Mouse (Mus musculus) cerebellum, adult 2 months (tissue): ENCODE measurements around the gene Parp9. TPM values are rescaled to one million over a fixed set of nuclear protein-coding genes. Genes with fewer than 3 reads are reported as not detected.
"Not testable (repeated sequence)": the region's sequence is repeated elsewhere in the genome, so short reads cannot be mapped to it uniquely, and the experiment has no call there.

Source experiments
- DNase-seq, 2 experiments: peaks; one replicate each; pipeline ENCODE4 v3.0.0; 2021
- H3K27ac ChIP-seq: fragments of 200-500 bp; 2 replicates; pipeline ENCODE4 v1.5.1; 2012; ENCODE audit warnings: low read length, control low read depth, inconsistent platforms; ENCODE audit not compliant: insufficient read depth
- H3K27me3 ChIP-seq: fragments of 200-500 bp; 2 replicates; pipeline ENCODE4 v1.6.1; 2012; ENCODE audit warnings: inconsistent platforms, mild to moderate bottlenecking, low read length, moderate library complexity; ENCODE audit not compliant: control insufficient read depth, insufficient read depth
- H3K4me1 ChIP-seq: fragments of 200-500 bp; 2 replicates; pipeline ENCODE4 v1.6.1; 2011; ENCODE audit warnings: low read length; ENCODE audit not compliant: control insufficient read depth, insufficient read depth
- H3K4me3 ChIP-seq: fragments of 200-500 bp; replicated peaks from 2 replicates; pipeline ENCODE3; 2011; ENCODE audit warnings: mild to moderate bottlenecking, low read depth, low read length, control low read depth; ENCODE audit not compliant: insufficient read depth
- CTCF ChIP-seq: fragments of 200-500 bp; IDR thresholded peaks from 2 replicates; pipeline ENCODE4 v1.5.1; 2011; ENCODE audit warnings: low read depth, mild to moderate bottlenecking, control low read depth, low read length, moderate library complexity, borderline replicate concordance; ENCODE audit not compliant: insufficient read depth
- POLR2A ChIP-seq: fragments of 200-500 bp; IDR thresholded peaks from 2 replicates; pipeline ENCODE4 v1.6.1; 2011; ENCODE audit warnings: low read length, control low read depth, borderline replicate concordance; ENCODE audit not compliant: insufficient read depth
- WGBS: fragments of 180-500 bp; shearing (Covaris S2); methylation state at CpG from one replicate; pipeline ENCODE4 v1.1.7; 2018; 5-methylcytosine and 5-hydroxymethylcytosine counted together
- polyA plus RNA-seq: library from polyadenylated mRNA; depleted of rRNA; stranded (reverse); fragments of >200 nt; gene quantifications from 2 replicates; pipeline ENCODE4 v1.2.3, GENCODE M21; 2012

Parp9 gene
- polyA plus RNA-seq, 1 experiment: 2.6 TPM

GRCm38 (mm10) chr16:35939261-35939660 is 991 bp downstream of the Parp9 start:
- H3K4me3 ChIP-seq: peak overlapping the region; percentile 63
- no peaks in the 10 kb centered on the region for H3K27me3 ChIP-seq
- WGBS: 11% methylated on average over 6 of the region's 6 CpGs
- no peak overlapping the region for H3K27ac ChIP-seq
- no peaks in the 10 kb centered on the region for H3K4me1 ChIP-seq
- DNase-seq: no peak
- TF ChIP-seq CTCF (no peak), POLR2A (no peak)

- 20% methylated on average over 9 of the region's 9 CpGs for WGBS
- no peak for TF ChIP-seq POLR2A
- peak; percentile 55; the same call in 1 of the 2 replicates for TF ChIP-seq CTCF
- no peak overlapping the region for H3K4me3 ChIP-seq
Observed at GRCm38 (mm10) chr16:35939690-35940089, 1.4 kb downstream of the Parp9 start.

GRCm38 (mm10) chr16:35941382-35941781 is 3.1 kb downstream of the Parp9 start:
- Histone ChIP-seq H3K4me3 (no peak overlapping the region), H3K27me3 (no peaks in the 10 kb centered on the region), H3K4me1 (no peaks in the 10 kb centered on the region), H3K27ac (no peak overlapping the region)
- 87% methylated on average over 7 of the region's 7 CpGs for WGBS
- DNase-seq: no peak
- no peak for TF ChIP-seq CTCF
- no peak for TF ChIP-seq POLR2A

More at GRCm38 (mm10) chr16:35939690-35940089, 1.4 kb downstream of the Parp9 start:
- DNase-seq: peak; percentile 57 to 68
- Histone ChIP-seq H3K4me1 (no peaks in the 10 kb centered on the region), H3K27me3 (no peaks in the 10 kb centered on the region), H3K27ac (no peak overlapping the region)

- WGBS: 70% methylated on average over 5 of the region's 5 CpGs
- no peak for TF ChIP-seq POLR2A
- no peak for TF ChIP-seq CTCF
Observed at GRCm38 (mm10) chr16:35949264-35949663, 11.0 kb downstream of the Parp9 start.

GRCm38 (mm10) chr16:35951216-35951615 is 12.9 kb downstream of the Parp9 start:
- WGBS: 97% methylated on average over 3 of the region's 3 CpGs
- TF ChIP-seq POLR2A (no peak), CTCF (no peak)
- no peaks in the 10 kb centered on the region; the same call in 1 of the 2 replicates for H3K27me3 ChIP-seq
- no peaks in the 10 kb centered on the region for H3K4me1 ChIP-seq
- H3K4me3 ChIP-seq: no peak overlapping the region
- H3K27ac ChIP-seq: no peak overlapping the region
- DNase-seq: no peak

More at GRCm38 (mm10) chr16:35949264-35949663, 11.0 kb downstream of the Parp9 start:
- H3K4me3 ChIP-seq: no peak overlapping the region
- no peak overlapping the region for H3K27ac ChIP-seq
- no peak for DNase-seq
- H3K27me3 ChIP-seq: no peaks in the 10 kb centered on the region; the same call in 1 of the 2 replicates
- H3K4me1 ChIP-seq: no peaks in the 10 kb centered on the region

- no peak for DNase-seq
- TF ChIP-seq POLR2A (no peak), CTCF (no peak)
- WGBS: 89% methylated on average over 5 of the region's 5 CpGs
- Histone ChIP-seq H3K4me1 (no peaks in the 10 kb centered on the region), H3K4me3 (no peak overlapping the region), H3K27me3 (no peaks in the 10 kb centered on the region; the same call in 1 of the 2 replicates), H3K27ac (no peak overlapping the region)
Observed at GRCm38 (mm10) chr16:35952628-35953130, 14.4 kb downstream of the Parp9 start.

GRCm38 (mm10) chr16:35965991-35966390 is 27.7 kb downstream of the Parp9 start:
- not testable (repeated sequence) for DNase-seq, H3K27me3 ChIP-seq, H3K27ac ChIP-seq, H3K4me1 ChIP-seq, H3K4me3 ChIP-seq
- 82% methylated on average over 4 of the region's 4 CpGs for WGBS

GRCm38 (mm10) chr16:35966411-35967115 is 28.3 kb downstream of the Parp9 start:
- WGBS: 70% methylated on average over 5 of the region's 5 CpGs
- TF ChIP-seq POLR2A (no peak), CTCF (no peak)

More at GRCm38 (mm10) chr16:35966411-35967115, 28.3 kb downstream of the Parp9 start:
- Histone ChIP-seq H3K4me3 (no peak overlapping the region), H3K4me1 (no peaks in the 10 kb centered on the region), H3K27ac (no peak overlapping the region), H3K27me3 (no peaks in the 10 kb centered on the region; the same call in 1 of the 2 replicates)
- DNase-seq: no peak
